Mouse (Mus musculus) heart, adult 8-10 months (tissue): ENCODE measurements at regions not wholly inside any gene's neighbourhood (a gene's known extent, or its start where the extent isn't known, plus 50 kb on each side); places are given as distances from the start of the nearest gene placed in this dataset.

Experiments
- DNase-seq: peaks from one replicate; pipeline ENCODE4 v3.0.0; 2022; ENCODE audit warnings: low spot score

DNA sequence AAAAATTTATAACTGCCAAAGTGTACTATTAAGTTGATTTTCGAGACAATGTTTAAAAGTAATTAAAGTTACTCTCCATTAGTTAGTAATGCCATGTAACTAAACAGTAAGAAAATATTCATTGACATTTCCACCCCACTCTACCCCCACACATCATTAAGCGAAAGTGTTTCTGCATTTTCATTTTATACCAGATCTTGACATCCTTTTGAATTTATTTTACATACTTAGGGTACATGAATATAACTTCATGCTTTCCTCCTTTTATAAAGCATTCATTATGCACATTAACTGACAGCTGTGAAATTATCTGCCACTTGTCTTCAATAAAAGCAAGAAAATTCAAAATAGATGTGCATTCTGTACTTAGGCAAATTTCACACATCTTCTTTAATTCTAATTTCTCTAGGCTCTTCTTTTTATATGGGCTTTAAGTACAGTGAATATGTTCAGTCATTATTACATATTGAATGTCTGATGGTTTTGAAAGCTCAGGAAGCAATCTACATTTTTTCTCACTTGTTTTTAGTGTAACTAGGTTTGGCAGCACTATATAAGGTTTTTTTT, 526.5 kb downstream of the Epha5 start:
- DNase-seq: no peak

DNA sequence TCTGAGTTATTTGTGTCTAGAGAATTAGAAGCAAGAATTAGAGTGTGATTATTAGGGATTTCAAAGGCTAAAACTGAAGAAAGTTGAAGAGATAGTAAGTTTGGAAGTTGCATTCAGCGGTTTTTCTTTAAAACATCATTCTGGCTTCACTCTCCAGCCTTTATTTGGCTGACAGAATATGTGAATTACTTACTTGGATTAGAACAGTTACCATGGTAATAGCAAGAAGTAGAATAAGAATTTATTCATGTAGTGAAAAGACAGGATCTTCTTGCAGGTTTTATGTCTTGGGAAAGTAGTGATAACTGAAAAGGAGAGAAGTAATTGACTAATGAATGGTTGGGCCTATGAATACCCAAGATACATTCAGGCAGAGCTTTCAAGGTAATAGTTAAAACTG, 517.1 kb upstream of the Tecrl start:
- DNase-seq: no peak

DNA sequence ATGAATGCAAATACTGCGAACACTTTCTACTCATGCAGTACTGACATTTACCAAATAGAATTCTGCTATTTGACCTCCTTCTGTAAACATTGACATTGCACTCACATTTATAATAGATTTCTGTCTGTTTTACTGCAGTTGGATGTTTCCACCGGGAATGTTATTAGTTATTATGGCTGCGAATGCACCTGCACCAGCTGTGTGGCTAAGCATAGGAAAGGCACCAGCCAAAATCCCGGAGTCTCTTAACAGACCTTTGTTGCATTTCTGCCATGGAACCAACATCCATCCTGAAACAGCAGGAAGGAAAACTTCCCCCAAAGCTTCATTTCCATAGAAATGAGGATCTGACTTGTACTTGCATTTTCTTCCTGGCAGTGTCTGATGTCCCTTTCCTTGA, 513.4 kb upstream of the Tecrl start:
- DNase-seq: no peak

DNA sequence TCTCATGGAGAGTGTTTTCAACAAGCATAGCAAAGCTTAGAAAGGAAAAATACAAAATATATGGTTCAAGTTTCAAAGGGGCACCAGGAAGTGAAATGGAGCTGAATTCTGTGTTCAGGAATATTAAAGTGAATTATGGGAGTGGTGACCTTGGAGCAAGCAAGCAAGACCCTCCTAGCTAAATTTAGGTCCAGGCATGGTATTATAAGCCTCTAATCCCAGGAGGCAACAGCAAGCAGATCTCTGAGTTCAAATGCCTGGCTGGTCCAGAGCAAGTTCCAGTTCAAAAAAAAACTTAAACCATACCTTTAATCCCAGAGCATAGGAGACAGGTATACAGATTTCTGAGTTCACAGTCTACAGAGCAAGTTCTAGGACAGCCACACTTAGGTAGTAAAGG, 506.7 kb upstream of the Tecrl start:
- DNase-seq: no peak

DNA sequence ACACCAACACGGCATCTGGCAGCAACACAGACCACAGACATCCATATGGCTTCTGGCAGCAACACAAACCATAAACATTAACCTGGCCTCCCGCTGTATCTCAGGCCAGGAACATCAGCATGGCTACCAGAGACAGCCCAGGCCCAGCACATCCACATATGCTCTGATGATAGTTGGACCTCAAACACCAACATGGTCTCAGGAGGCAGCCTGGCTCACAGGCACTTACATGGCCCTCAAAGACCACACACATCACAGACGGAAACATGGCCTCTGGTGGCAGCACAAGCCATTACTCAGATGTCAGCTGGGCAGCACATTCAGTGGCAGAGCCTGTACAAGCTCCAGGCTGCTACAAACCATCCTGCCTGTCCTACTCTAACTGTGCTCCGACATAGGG, 497.0 kb upstream of the Tecrl start:
- DNase-seq: no peak

DNA sequence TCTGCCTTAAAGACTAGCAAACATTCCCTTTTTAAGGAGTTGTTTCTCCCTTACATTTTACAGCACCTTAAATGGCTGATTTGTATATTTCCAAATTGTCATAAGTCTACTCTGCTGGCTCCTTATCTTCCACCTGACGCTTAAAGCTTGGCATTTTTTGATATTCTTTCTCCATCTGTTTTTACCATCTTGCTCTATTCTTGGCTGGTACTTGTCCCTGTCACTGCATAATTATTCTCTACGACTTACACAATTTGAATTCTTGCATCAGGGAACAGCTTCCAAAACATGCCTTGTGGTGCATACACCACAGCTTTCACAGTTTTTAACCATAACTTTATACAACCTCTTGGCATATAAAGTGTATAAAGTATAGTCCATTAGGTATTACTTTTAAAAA, 471.6 kb upstream of the Tecrl start:
- no peak for DNase-seq

DNA sequence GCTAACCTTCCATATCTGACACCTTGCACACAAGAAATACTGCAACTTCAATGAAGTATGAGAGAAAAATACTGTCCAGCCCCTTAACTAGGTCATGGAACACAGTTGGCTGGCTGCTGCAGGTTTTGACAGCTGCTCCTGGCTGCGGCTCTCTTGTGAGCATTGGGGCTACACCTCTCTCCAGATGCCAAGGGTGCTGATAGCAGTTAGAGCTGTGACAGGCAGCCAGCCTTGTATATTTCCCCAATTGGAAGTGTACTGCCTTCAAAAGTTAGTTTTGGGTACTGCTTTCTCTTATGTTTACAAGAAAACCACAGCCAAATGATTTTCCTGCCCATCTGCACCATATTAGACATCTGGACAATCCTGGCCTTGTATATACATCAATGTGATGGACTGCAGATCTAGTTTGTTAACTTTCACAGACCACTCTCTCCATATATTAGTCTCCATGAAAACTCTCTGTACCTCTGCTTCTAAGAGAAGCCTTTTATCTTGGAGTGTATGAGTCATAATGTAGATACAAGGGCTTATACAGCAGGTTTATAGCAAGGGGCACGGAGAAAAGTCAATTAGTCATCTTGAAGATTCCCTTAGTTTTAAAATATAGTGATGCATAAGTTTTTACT, 470.0 kb upstream of the Tecrl start:
- peak; percentile 11 for DNase-seq

DNA sequence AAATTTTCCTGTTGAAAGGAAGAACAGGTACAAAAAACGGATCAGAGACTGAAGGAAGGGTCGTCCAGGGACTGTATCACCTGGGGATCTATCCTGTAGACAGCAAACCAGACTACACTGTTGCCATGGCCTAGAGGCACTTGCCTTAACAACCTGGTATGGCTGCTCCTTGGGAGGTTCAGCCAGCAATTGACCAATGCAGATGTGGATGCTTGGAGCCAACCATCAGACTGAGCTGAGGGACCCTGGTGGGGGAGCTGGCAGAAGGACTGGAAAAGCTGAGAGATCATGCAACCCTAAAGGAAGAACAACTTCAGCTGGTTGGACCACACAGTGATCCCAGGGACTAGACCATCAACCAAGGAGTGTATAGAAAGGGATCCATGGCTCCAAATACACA, 456.3 kb upstream of the Tecrl start:
- DNase-seq: no peak

DNA sequence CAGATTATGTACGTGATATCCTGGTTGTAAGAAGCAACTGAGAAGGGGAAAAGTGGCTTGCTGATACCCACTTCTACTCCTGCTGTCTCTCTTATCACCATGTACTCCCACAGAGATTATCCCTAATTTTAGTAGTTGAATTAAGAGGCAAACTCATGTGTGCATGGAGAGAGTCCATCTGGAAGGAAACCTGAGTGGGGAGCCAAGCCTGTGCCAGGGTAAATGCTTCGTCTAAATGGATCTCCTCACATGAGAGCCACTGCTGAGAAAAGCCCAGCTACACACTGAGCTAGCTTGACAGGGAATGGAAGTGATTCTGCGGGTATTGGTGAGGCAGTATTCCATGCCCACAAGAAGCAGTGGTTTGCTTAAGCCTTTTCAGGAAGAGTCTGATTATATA, 445.0 kb upstream of the Tecrl start:
- peak; percentile 24 for DNase-seq

DNA sequence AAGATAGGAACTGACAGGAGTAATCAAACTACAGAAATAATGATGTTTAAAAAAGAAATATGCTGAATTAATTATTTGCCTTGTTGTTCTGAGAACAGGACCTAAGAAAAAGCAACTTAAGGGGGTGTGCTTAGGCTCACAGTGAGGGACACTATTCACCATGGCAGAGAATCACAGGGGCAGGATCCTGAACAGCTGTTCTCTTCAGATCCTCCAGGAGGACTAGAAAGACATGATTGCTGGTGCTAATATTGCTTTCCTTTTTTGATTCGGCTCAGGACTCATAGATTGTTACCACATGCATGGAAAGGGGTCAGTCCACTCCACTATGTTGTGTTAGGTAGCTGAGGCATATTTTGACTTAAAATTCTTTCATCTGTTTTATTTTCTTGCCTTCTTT, 425.4 kb upstream of the Tecrl start:
- no peak for DNase-seq

DNA sequence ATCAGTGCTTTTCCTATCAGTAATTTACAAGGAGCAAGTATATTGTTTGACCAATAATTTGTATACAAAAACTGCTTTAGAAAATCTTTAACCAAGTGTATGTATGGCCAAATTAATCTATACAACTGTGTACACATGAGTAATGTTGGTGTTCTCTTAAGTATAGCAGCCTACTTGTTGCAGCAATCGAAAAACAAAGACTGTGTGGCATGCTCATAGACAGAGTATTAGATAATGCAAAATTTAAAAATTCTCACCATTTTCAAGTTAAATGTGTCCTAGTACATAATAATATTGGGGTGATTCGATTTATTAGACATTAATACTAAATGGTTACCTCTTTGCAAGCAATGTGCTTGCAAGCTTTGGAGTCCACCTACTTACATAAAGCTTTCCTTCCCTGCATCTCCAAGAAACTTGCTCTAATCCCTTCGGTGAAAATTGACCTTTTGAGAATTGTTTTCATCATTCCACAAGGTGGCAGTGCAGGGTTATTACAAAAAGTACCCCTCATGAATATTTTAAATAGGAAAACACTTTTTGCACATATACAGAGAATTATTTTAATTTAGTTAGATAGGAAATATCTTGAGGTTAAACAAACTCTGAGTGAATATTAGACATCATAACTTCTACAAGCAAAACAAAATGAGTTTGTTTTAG, 423.4 kb upstream of the Tecrl start:
- DNase-seq: no peak

DNA sequence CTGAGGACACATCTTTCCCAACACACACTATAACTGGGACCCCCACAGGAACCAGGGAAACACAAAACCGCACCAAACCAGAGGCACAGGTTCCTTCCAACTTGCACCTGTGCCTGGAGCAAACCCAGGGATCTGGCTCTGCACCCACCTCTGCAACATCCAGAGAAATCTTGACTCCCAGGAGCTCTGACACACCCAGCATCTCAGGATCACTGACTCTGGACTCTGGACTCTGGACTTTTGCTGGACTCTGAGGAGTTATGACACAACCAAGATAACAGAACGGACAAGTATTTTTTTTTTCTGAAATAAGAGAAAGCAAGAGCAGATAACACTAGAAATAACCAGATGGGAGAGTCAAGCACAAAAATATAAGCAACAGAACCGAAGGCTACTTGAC, 386.9 kb upstream of the Tecrl start:
- DNase-seq: no peak

DNA sequence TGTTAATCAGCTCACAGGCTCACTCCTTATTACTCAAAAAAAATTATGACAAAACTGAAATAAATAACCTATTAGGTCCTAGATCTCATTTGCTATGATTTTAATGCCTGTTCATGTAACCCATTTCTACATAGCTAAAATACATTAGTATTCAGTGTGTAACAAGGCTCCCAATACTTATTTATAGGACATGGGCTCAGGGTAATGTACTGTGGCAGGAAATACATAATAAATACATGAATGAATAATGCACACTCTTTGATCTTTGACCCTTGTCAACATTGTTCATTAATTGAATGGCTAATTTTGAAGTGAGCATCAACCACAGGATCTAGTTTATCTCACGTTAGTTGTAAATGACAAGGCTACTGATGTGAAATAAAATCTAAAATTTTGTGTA, 340.4 kb upstream of the Tecrl start:
- DNase-seq: no peak

DNA sequence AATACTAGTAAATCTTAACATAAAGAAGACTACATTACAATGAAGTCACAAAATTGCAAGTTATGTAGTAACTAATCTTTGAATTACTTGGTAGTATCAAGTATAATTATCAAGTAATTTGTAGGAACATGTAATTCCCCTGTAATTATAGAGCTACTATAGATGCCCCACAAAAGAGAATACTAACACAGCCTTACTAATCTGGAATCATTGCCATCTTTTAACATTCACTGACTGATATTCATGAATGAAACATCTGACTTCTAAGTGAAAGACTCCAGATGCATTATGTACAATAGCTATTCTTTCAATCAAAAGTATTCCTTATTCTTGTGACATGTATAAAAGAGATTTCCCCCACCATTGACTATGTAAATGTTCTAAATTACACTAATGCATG, 337.3 kb upstream of the Tecrl start:
- no peak for DNase-seq

DNA sequence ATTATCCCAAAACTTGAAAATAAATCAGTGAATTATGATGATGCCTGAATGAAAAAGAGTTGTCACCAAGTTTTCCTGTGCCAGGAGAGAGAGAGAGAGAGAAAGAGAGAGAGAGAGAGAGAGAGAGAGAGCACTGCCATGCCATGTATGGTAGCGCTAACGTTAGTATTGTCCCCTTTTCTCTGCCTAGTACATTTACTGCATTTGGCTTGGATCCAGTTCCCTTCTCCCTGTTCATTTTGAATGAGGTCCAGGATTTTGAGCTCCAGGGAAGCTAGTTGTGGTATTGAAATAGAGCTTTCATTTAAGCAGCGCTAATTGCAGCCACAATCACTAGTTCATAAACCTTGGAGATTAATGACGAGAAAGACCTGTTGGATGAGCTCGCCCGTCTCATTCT, 323.4 kb upstream of the Tecrl start:
- DNase-seq: no peak

DNA sequence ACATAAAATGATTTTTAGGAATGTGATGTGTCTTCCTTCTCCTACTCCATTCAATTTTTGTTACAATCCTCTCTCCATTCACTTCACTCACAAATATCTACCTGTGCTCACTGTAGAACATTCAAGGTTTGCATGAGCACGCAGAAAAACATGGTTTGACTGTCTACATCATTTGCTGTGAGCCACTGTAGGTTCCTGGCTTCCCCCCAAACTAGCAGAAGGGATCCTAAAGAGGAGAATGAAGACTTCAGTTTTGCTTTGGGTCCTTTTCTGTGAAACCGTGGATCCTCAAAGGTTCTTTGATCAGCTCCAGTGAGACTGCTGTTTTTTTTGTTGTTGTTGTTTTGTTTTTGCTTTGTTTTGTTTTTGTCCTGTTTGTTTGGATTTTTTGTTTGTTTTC, 304.1 kb upstream of the Tecrl start:
- no peak for DNase-seq

DNA sequence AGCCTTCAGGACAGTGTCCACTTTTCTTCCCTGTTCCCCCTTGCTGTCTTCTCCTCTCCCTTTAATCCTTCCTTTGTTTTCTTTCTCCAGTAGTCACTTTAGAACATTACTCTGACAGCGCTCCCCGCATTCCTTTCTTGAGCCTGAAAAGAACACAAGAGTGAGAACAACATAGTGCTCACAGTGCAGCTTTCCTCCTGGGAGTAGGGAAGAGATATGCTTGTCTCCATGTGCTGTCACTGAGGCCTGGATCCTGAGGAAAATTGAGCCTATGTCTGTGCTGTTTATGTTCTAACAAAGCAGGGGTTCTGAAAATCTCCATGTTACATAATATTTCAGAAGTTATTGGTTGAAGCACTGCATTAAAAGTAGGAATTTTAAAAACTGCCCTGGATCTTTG, 296.3 kb upstream of the Tecrl start:
- no peak for DNase-seq

DNA sequence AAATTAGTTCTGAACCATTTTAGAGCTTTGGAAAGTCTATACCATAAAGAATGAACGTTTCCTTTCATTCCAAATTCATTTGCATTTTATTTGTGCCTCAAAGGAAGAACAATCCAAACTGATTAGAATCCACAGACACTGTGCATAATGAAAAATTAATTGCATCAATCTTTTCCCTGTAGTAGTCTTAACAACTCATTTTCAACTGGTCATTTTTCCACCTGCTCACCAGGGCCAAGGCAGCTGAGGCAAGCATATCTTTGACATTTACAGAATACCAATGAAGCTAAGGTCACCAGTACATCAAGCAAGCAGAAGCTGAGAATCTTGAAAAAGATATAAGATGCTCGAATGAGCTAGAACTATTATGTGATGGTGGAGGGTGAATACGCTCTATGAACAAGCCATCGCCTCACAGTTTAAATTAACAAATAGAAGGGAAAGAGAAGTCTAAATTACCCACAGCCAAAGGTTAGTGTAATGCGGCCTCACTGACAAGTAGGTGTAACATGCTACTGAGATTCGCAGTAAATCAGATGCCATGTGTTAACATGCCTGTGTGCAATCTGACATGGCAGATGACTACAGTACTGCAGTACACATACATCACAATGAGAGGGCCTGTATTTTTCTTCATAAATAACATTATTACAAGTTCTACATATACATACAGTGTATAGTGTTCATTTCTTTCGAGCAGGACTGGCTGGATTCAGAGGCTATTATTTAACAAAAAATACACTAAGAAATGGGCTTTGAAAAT, 267.8 kb upstream of the Tecrl start:
- no peak for DNase-seq

DNA sequence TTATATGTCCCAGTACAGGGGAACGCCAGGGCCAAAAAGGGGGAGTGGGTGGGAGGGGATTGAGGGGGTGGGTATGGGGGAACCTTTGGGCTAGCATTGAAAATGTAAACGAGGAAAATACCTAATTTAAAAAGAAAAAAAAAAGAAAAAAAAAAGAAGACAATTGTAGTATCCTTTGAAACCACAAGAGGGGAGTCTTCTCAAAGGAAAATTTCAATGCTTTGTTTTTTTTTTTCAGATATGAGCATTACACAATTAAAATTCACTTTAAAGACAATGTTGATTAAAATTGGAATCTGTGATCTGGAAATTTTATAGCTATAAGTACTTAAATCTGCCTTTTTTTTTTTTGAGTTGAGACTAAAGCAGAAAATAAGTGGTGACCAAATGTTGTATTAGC, 255.8 kb upstream of the Tecrl start:
- DNase-seq: no peak

DNA sequence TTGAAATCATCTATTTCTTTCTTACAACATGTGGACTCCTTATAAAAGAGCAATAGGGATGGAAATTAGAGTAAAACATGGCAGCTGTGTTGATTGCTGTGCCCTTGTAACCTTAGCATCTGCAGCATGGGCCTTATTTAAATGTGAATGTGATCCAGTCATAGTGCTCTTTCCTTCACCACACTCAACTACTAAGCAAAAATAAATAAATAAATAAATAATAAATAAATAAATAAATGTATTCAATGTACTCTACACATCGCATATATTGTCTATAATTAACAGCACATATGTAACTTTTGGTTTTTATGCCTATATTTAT, 238.3 kb upstream of the Tecrl start:
- DNase-seq: no peak

DNA sequence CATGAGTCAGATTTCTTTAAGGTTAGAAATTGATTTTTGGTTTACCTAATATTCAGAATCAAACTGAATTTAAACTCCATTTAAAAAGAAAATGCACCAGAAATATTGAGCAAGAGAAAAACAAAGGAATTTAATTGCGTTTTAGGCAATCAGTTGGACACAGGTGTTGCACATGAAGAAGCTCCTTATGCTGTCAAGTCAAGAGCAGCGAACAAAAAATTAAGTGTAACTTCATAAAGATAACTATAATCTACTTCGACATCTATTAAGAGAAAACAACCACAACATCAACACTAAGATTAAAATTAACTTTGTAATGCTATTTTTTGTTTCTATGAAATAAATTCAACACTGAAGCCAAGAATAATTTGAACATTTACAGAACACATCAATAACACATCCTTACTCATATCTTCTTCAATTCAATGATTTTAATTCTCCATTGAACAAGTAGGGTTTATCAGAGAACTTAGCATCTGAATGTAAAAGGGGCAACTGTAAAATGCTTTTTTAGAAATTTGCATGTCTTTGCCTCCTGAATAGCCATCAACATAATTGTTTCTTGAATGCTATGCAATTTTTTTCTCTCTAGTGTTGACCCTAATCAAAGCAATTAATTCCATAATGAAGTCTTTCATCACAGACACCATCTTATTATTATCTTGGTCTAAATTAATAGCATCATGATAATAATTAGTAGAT, 237.7 kb upstream of the Tecrl start:
- DNase-seq: no peak
